Mouse (Mus musculus): Measurements from ENCODE around the gene Foxa2. TPM values are rescaled to one million over a fixed set of nuclear protein-coding genes. Genes with fewer than 3 reads are reported as not detected.

Foxa2 gene
- polyA plus RNA-seq, 1 experiment from 2014 or later = 0.15 TPM

- no peak overlapping the region for H3K4me2 ChIP-seq (ENCODE audit: low read depth, low read length, severe bottlenecking)
- no peaks in the 10 kb centered on the region for H3K27me3 ChIP-seq (ENCODE audit: control insufficient read depth, insufficient read depth, low read length)
- no peaks in the 10 kb centered on the region for H3K9me3 ChIP-seq (ENCODE audit: control insufficient read depth, low read length)
- DNase-seq (ENCODE audit: low spot score) (no peak), ATAC-seq (replicated peaks; ENCODE audit: low FRiP score) (no peak)
- H3K4me1 ChIP-seq (replicated peaks; ENCODE audit: control insufficient read depth, insufficient read depth, low read length) = no peaks in the 10 kb centered on the region
- H3K4me3 ChIP-seq (ENCODE audit: low read depth, low read length) = no peak overlapping the region
- no peak overlapping the region for H3K9ac ChIP-seq (ENCODE audit: low read length)
- H3K36me3 ChIP-seq (ENCODE audit: control insufficient read depth, insufficient read depth, low read length) = no peaks in the 10 kb centered on the region
- no peak overlapping the region for H3K27ac ChIP-seq (ENCODE audit: low read depth, low read length)
These were observed 50.0 kb downstream of the Foxa2 start for GRCm38 (mm10) chr2:147996781-147997180.

DNA sequence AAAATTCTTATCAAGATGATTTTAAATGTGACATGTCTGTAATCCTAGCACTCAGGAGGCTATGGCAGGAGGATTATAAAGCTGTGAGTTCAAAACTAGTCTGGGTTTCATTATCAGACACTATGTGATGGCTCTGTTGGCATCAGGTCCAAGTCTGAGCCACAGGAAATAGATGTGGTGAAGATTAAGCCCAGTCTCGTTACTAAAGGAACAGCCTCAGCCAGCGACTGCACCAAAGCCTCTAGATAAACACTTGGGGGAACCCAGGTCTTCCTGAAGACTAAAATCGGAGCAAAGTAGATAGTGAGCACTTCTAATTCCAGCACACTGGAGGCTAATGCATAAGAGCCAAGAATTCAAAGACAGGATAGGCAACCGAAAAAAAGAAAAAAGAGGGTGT lies 52.9 kb downstream of the Foxa2 start:
- 72% methylated on average over 4 of the region's 4 CpGs for WGBS
- Histone ChIP-seq H3K27me3 (ENCODE audit: control insufficient read depth, insufficient read depth, low read length) (no peaks in the 10 kb centered on the region), H3K9me3 (ENCODE audit: control insufficient read depth, low read length) (no peaks in the 10 kb centered on the region), H3K27ac (ENCODE audit: low read depth, low read length) (no peak overlapping the region), H3K4me3 (ENCODE audit: low read depth, low read length) (no peak overlapping the region), H3K4me2 (ENCODE audit: low read depth, low read length, severe bottlenecking) (no peak overlapping the region), H3K36me3 (ENCODE audit: control insufficient read depth, insufficient read depth, low read length) (no peaks in the 10 kb centered on the region), H3K4me1 (replicated peaks; ENCODE audit: control insufficient read depth, insufficient read depth, low read length) (no peaks in the 10 kb centered on the region), H3K9ac (ENCODE audit: low read length) (no peak overlapping the region)
- DNase-seq (ENCODE audit: low spot score) (no peak), ATAC-seq (replicated peaks; ENCODE audit: low FRiP score) (no peak)

DNA sequence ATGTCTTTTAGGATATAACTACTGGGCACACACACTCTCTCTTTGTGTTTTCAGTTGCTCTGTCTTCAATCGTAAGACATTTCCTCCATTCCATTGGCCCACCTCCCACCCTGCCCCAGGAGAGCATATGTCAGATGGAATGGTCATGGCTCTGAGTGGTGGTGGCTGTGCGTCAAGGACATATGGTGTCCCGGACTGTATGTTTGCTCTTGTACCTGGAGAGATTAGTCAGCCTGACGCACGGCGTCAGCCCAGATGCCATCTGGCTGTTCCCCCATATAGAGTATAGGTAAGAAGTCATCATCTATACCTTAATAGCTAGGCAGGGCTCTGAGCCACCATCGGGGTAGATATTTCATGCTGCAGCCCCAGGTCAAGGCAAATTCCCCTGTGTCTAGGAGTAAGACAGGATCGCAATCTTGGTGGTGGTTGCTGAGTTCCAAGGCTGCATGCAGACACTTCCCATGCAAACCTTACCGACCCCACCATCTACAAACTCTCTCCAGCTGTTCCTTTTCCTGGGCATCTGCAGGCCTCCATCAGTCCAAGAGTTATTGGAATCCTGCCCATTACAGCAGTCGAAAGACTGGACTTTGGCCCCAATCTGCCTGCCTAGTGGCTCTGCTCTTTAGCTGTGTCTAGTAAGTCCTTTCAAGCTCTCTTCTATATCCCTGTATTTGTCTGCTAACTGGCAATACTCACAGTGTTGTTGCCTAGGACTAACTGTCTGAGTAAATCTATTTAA lies 53.7 kb downstream of the Foxa2 start:
- 91% methylated on average over 10 of the region's 10 CpGs for WGBS
- no peak for ATAC-seq (replicated peaks; ENCODE audit: low FRiP score)
- no peak overlapping the region for H3K9ac ChIP-seq (ENCODE audit: low read length)
- H3K27me3 ChIP-seq (ENCODE audit: control insufficient read depth, insufficient read depth, low read length) = no peaks in the 10 kb centered on the region
- H3K36me3 ChIP-seq (ENCODE audit: control insufficient read depth, insufficient read depth, low read length) = no peaks in the 10 kb centered on the region
- no peak overlapping the region for H3K27ac ChIP-seq (ENCODE audit: low read depth, low read length)
- no peak for DNase-seq (ENCODE audit: low spot score)
- H3K9me3 ChIP-seq (ENCODE audit: control insufficient read depth, low read length) = no peaks in the 10 kb centered on the region
- H3K4me2 ChIP-seq (ENCODE audit: low read depth, low read length, severe bottlenecking) = no peak overlapping the region
- H3K4me3 ChIP-seq (ENCODE audit: low read depth, low read length) = no peak overlapping the region
- no peaks in the 10 kb centered on the region for H3K4me1 ChIP-seq (replicated peaks; ENCODE audit: control insufficient read depth, insufficient read depth, low read length)

Small RNAs within 50 kb of the gene (microRNA-seq; reads per million reads assigned to microRNA genes)
- gene Gm27420 (ENCODE audit: insufficient number of aligned reads) = not detected

All from forebrain, embryonic 11.5 days (tissue).